Mouse (Mus musculus) midbrain, embryonic 14.5 days (tissue): ENCODE measurements at regions not wholly inside any gene's neighbourhood (a gene's known extent, or its start where the extent isn't known, plus 50 kb on each side); places are given as distances from the start of the nearest gene placed in this dataset.
A peak's percentile ranks its signal among the peaks of the same experiment; 100 is the strongest.

Source experiments
- ATAC-seq: fragments of 200-750 bp; cut with Nextera tagmentation; 2 replicates; pipeline ENCODE4 v1.8.0; 2017; ENCODE audit warnings: moderate number of reproducible peaks, moderate library complexity; ENCODE audit not compliant: low FRiP score, low TSS enrichment
- DNase-seq: peaks from one replicate; pipeline ENCODE4 v3.0.0-alpha.2; 2015
- H3K27ac ChIP-seq: fragments of 300-500 bp; sonication (generic); replicated peaks from 2 replicates; pipeline ENCODE4 v1.5.1; 2014; ENCODE audit warnings: mild to moderate bottlenecking, low read depth, low read length, moderate library complexity
- H3K27me3 ChIP-seq: fragments of 300-500 bp; sonication (generic); 2 replicates; pipeline ENCODE4 v1.6.1; 2014; ENCODE audit warnings: low read length, control low read depth, mixed read lengths; ENCODE audit not compliant: control insufficient read depth, insufficient read depth
- H3K36me3 ChIP-seq: fragments of 300-500 bp; sonication (generic); 2 replicates; pipeline ENCODE4 v1.6.1; 2014; ENCODE audit warnings: low read length, control low read depth; ENCODE audit not compliant: control insufficient read depth, insufficient read depth
- H3K4me1 ChIP-seq: fragments of 300-500 bp; sonication (generic); 2 replicates; pipeline ENCODE4 v1.6.1; 2014; ENCODE audit warnings: mild to moderate bottlenecking, antibody characterized with exemption, low read length, control low read depth; ENCODE audit not compliant: control insufficient read depth, insufficient read depth
- H3K4me2 ChIP-seq: fragments of 300-500 bp; sonication (generic); 2 replicates; pipeline ENCODE4 v1.6.1; 2014; ENCODE audit warnings: mild to moderate bottlenecking, low read length, moderate library complexity
- H3K4me3 ChIP-seq: fragments of 300-500 bp; sonication (generic); replicated peaks from 2 replicates; pipeline ENCODE4 v1.5.1; 2014; ENCODE audit warnings: low read depth, low read length
- H3K9ac ChIP-seq: fragments of 300-500 bp; sonication (generic); replicated peaks from 2 replicates; pipeline ENCODE4 v1.6.1; 2014; ENCODE audit warnings: mild to moderate bottlenecking, low read length, moderate library complexity
- H3K9me3 ChIP-seq: fragments of 300-500 bp; sonication (generic); 2 replicates; pipeline ENCODE4 v1.6.1; 2016; ENCODE audit warnings: low read length, control low read depth, mixed read lengths; ENCODE audit not compliant: control insufficient read depth
- WGBS: fragments of 180-500 bp; shearing (Covaris S2); extraction: QIAGEN DNeasy Blood & Tissue Kit; methylation state at CpG from one replicate; pipeline ENCODE4 v1.1.7; 2014; 5-methylcytosine and 5-hydroxymethylcytosine counted together

GRCm38 (mm10) chr7:37092572-37092971, 394.7 kb downstream of the Tshz3 start:
- ATAC-seq (no peak), DNase-seq (no peak)
- Histone ChIP-seq H3K27ac (no peak overlapping the region), H3K4me2 (no peak overlapping the region), H3K9me3 (no peaks in the 10 kb centered on the region), H3K9ac (no peak overlapping the region), H3K4me3 (no peak overlapping the region), H3K36me3 (no peaks in the 10 kb centered on the region), H3K27me3 (no peaks in the 10 kb centered on the region), H3K4me1 (no peaks in the 10 kb centered on the region)
- WGBS = 86% methylated on average over 6 of the region's 6 CpGs

GRCm38 (mm10) chr7:37093721-37094120, 395.8 kb downstream of the Tshz3 start:
- no peak overlapping the region for H3K4me3 ChIP-seq
- H3K27ac ChIP-seq = no peak overlapping the region
- no peak overlapping the region for H3K4me2 ChIP-seq
- WGBS = 73% methylated on average over 3 of the region's 3 CpGs
- no peaks in the 10 kb centered on the region for H3K27me3 ChIP-seq
- no peak for DNase-seq
- ATAC-seq = no peak
- H3K4me1 ChIP-seq = no peaks in the 10 kb centered on the region
- H3K9ac ChIP-seq = no peak overlapping the region
- no peaks in the 10 kb centered on the region for H3K9me3 ChIP-seq
- H3K36me3 ChIP-seq = no peaks in the 10 kb centered on the region

- DNase-seq (no peak), ATAC-seq (no peak)
- WGBS = 85% methylated on average over 11 of the region's 11 CpGs
- no peaks in the 10 kb centered on the region for H3K4me1 ChIP-seq
- H3K27me3 ChIP-seq = no peaks in the 10 kb centered on the region; the same call in 1 of the 2 replicates
- H3K4me2 ChIP-seq = no peak overlapping the region
- no peaks in the 10 kb centered on the region for H3K36me3 ChIP-seq
- no peak overlapping the region for H3K4me3 ChIP-seq
- no peaks in the 10 kb centered on the region for H3K9me3 ChIP-seq
- H3K27ac ChIP-seq = no peak overlapping the region
- H3K9ac ChIP-seq = no peak overlapping the region
These were observed 397.9 kb downstream of the Tshz3 start for GRCm38 (mm10) chr7:37095839-37096238.

GRCm38 (mm10) chr7:37096291-37096690, 398.4 kb downstream of the Tshz3 start:
- no peak overlapping the region for H3K27ac ChIP-seq
- 91% methylated on average over 5 of the region's 5 CpGs for WGBS

GRCm38 (mm10) chr7:37098950-37099349, 401.0 kb downstream of the Tshz3 start:
- Histone ChIP-seq H3K9me3 (no peaks in the 10 kb centered on the region), H3K36me3 (no peaks in the 10 kb centered on the region), H3K4me3 (no peak overlapping the region), H3K4me2 (no peak overlapping the region), H3K27ac (no peak overlapping the region), H3K27me3 (no peaks in the 10 kb centered on the region; the same call in 1 of the 2 replicates), H3K4me1 (no peaks in the 10 kb centered on the region), H3K9ac (no peak overlapping the region)
- 11% methylated on average over 5 of the region's 5 CpGs for WGBS
- ATAC-seq = no peak
- DNase-seq = peak; percentile 41

More at GRCm38 (mm10) chr7:37096291-37096690, 398.4 kb downstream of the Tshz3 start:
- Histone ChIP-seq H3K4me3 (no peak overlapping the region), H3K4me1 (no peaks in the 10 kb centered on the region), H3K36me3 (no peaks in the 10 kb centered on the region), H3K27me3 (no peaks in the 10 kb centered on the region; the same call in 1 of the 2 replicates), H3K4me2 (no peak overlapping the region), H3K9me3 (no peaks in the 10 kb centered on the region), H3K9ac (no peak overlapping the region)
- DNase-seq = no peak
- no peak for ATAC-seq

GRCm38 (mm10) chr7:37104671-37105070, 406.8 kb downstream of the Tshz3 start:
- ATAC-seq (no peak), DNase-seq (no peak)
- H3K9ac ChIP-seq = no peak overlapping the region
- 85% methylated on average over 9 of the region's 9 CpGs for WGBS
- no peak overlapping the region for H3K4me3 ChIP-seq
- no peak overlapping the region for H3K4me2 ChIP-seq
- H3K36me3 ChIP-seq = no peaks in the 10 kb centered on the region
- H3K27ac ChIP-seq = no peak overlapping the region
- H3K4me1 ChIP-seq = no peaks in the 10 kb centered on the region
- no peaks in the 10 kb centered on the region; the same call in 1 of the 2 replicates for H3K27me3 ChIP-seq
- no peaks in the 10 kb centered on the region for H3K9me3 ChIP-seq

GRCm38 (mm10) chr7:37111071-37111470, 413.2 kb downstream of the Tshz3 start:
- no peaks in the 10 kb centered on the region for H3K36me3 ChIP-seq
- ATAC-seq = no peak
- H3K9me3 ChIP-seq = no peaks in the 10 kb centered on the region
- no peaks in the 10 kb centered on the region for H3K27me3 ChIP-seq
- DNase-seq = no peak
- H3K9ac ChIP-seq = no peak overlapping the region
- H3K4me1 ChIP-seq = no peaks in the 10 kb centered on the region
- WGBS = 87% methylated on average over 6 of the region's 6 CpGs
- no peak overlapping the region for H3K4me2 ChIP-seq
- H3K4me3 ChIP-seq = no peak overlapping the region
- no peak overlapping the region for H3K27ac ChIP-seq

GRCm38 (mm10) chr7:37120776-37121175, 422.9 kb downstream of the Tshz3 start:
- no peak overlapping the region for H3K9ac ChIP-seq
- no peaks in the 10 kb centered on the region for H3K27me3 ChIP-seq
- H3K4me2 ChIP-seq = no peak overlapping the region
- H3K4me3 ChIP-seq = no peak overlapping the region
- DNase-seq (no peak), ATAC-seq (no peak)
- H3K9me3 ChIP-seq = no peaks in the 10 kb centered on the region
- WGBS = 91% methylated on average over 4 of the region's 4 CpGs
- no peaks in the 10 kb centered on the region for H3K36me3 ChIP-seq
- H3K27ac ChIP-seq = no peak overlapping the region
- H3K4me1 ChIP-seq = no peaks in the 10 kb centered on the region

GRCm38 (mm10) chr7:37140191-37140590, 442.3 kb downstream of the Tshz3 start:
- Histone ChIP-seq H3K9ac (no peak overlapping the region), H3K9me3 (no peaks in the 10 kb centered on the region), H3K4me3 (no peak overlapping the region), H3K4me1 (no peaks in the 10 kb centered on the region; the same call in 1 of the 2 replicates), H3K36me3 (no peaks in the 10 kb centered on the region), H3K27me3 (no peaks in the 10 kb centered on the region), H3K4me2 (no peak overlapping the region), H3K27ac (no peak overlapping the region)
- whole genome bisulfite sequencing = 94% methylated on average over 12 of the region's 12 CpGs
- ATAC-seq (no peak), DNase-seq (no peak)
